Mouse (Mus musculus): ENCODE results near the gene Olfr1383. TPM values are rescaled to one million over a fixed set of nuclear protein-coding genes. Genes with fewer than 3 reads are reported as not detected.
"Not testable (repeated sequence)": the region's sequence is repeated elsewhere in the genome, so short reads cannot be mapped to it uniquely, and the experiment has no call there.

Gene Olfr1383
- not detected in 2 replicates for polyA plus RNA-seq (2011; ENCODE audit: insufficient read depth, insufficient read length, low replicate concordance, missing spikeins)

DNA sequence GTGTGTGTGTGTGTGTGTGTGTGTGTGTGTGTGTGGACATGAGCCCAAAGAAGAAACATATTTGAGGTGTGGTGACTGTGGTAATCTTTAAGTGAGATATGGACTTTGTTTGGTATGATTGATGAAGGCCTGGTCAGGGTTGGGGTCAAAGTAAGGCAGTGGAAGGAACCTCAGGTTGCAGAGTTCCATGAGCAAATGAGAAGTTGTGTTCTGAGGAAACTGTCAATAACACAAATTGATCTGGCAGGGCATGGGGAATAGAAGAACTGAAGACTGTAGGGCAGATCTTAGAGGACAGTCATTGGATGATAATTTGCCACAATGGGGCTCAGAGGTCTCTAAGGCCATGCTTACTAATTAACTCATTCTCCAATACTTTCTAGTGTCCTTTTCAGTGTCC, at the start of gene Olfr1383:
TSS of gene Olfr1383 (plus strand) at position 301 of the 400 bp plus-strand sequence.
- TF ChIP-seq POLR2A (IDR thresholded peaks at IDR 0.05; ENCODE audit: borderline replicate concordance, control insufficient read depth, low read depth, low read length) (no peak), CTCF (IDR thresholded peaks at IDR 0.05; ENCODE audit: control insufficient read depth, insufficient read depth, low read length) (no peak)
- Histone ChIP-seq H3K4me1 (ENCODE audit: control insufficient read depth, insufficient read depth, low read length) (no peaks in the 10 kb centered on the region), H3K4me3 (replicated peaks; ENCODE audit: control insufficient read depth, low read depth, low read length) (no peak within 1 kb of the TSS), H3K27ac (ENCODE audit: control insufficient read depth, insufficient read depth, low read depth, low read length, poor library complexity) (no peak within 1 kb of the TSS)

DNA sequence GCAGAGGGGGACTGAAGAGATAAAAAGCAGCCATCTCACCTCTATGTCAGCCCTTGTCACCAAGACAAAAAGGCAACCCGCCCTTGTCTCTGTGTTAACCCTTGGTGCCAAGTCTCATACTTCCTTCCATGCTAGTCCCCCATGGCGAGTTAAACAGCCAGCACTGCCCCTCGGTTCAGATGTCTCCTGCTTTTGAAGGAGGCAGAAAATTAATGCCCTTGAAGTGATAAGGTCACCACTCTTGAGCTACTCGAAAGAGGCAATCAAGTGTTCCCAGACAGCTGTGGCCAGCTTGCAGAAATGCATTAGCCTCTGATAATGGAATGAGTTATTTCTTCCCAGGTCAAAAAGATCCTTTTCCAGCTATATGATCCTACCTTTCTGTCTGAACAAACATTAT, 33.5 kb upstream of the Olfr1383 start:
- Histone ChIP-seq H3K27ac (ENCODE audit: control insufficient read depth, insufficient read depth, low read depth, low read length, poor library complexity) (no peak overlapping the region), H3K4me1 (ENCODE audit: control insufficient read depth, insufficient read depth, low read length) (no peaks in the 10 kb centered on the region), H3K4me3 (replicated peaks; ENCODE audit: control insufficient read depth, low read depth, low read length) (no peak overlapping the region)
- 56% methylated on average over 4 of the region's 4 CpGs for WGBS
- TF ChIP-seq POLR2A (IDR thresholded peaks at IDR 0.05; ENCODE audit: borderline replicate concordance, control insufficient read depth, low read depth, low read length) = no peak
- no peak for TF ChIP-seq CTCF (IDR thresholded peaks at IDR 0.05; ENCODE audit: control insufficient read depth, insufficient read depth, low read length)

DNA sequence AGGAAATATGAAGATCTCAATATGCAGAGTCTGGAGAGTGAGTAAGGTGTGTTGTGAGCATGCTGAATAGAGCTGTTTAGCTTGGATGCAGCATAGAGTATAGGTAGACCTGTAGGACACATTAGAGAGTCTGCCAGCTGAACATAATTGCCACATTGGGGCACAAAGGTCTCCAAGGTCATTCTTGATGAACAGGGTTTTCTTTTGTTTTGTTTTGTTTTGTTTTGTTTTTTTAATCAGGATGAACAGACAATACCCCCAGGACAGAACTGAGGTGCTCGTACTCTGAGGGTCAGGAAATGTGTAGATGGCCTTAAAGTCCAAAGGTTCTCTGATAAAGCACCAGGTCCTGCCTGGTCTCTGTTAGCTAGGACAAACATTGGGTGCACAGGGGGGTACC, 30.7 kb upstream of the Olfr1383 start, which contains the start of gene Olfr1385:
TSS of gene Olfr1385 (plus strand) at position 301 of the 400 bp plus-strand sequence.
- WGBS = 78% methylated on average over 1 of the region's 1 CpGs
- H3K4me1 ChIP-seq (ENCODE audit: control insufficient read depth, insufficient read depth, low read length); H3K4me3 ChIP-seq (replicated peaks; ENCODE audit: control insufficient read depth, low read depth, low read length); H3K27ac ChIP-seq (ENCODE audit: control insufficient read depth, insufficient read depth, low read depth, low read length, poor library complexity): not testable (repeated sequence)

DNA sequence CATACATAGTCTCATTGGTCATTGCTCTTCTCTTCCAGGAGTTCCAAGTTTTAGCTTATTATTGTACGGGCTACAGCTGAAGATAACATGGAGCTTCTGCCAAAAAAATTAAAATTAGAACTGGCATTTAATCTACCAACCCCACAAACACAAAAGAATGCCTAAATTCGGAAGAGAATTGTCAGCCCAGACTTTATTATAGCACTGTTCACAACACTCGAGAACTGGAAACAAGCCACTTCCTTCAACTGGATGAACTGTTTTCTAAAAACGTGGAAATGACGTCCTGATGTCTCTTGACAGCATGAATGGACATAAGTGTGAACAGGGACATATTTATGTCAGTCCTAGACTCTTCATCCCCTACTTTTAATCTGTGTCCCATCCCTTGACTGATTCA, 1.4 kb upstream of the Olfr1383 start:
- Histone ChIP-seq H3K4me3 (replicated peaks; ENCODE audit: control insufficient read depth, low read depth, low read length) (no peak overlapping the region), H3K27ac (ENCODE audit: control insufficient read depth, insufficient read depth, low read depth, low read length, poor library complexity) (no peak overlapping the region), H3K4me1 (ENCODE audit: control insufficient read depth, insufficient read depth, low read length) (no peaks in the 10 kb centered on the region)
- TF ChIP-seq POLR2A (IDR thresholded peaks at IDR 0.05; ENCODE audit: borderline replicate concordance, control insufficient read depth, low read depth, low read length) (no peak), CTCF (IDR thresholded peaks at IDR 0.05; ENCODE audit: control insufficient read depth, insufficient read depth, low read length) (no peak)
- WGBS = 51% methylated on average over 5 of the region's 5 CpGs

DNA sequence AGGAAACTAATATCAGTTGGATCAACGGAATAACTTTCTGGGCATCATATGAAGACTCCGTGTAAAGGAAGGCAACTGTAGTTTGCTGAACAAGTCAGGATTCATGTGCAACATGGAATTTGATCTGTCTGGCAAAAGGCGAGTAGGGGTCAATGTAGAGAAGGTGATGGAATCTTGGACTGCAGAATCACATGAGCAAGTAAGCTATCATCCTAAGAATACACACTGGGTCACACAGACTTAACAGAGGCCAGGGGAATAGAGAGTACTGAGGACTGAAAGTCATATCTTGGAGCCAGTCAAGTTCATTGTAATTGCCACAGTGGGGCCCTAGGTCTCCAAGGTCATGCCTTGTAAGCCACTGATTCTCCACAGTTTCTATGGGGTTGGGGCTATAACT, 8.5 kb downstream of the Olfr1383 start, which contains the start of gene Olfr1382:
TSS of gene Olfr1382 (plus strand) at position 301 of the 400 bp plus-strand sequence.
- TF ChIP-seq CTCF (IDR thresholded peaks at IDR 0.05; ENCODE audit: control insufficient read depth, insufficient read depth, low read length) = no peak
- TF ChIP-seq POLR2A (IDR thresholded peaks at IDR 0.05; ENCODE audit: borderline replicate concordance, control insufficient read depth, low read depth, low read length) = no peak
- no peak within 1 kb of the TSS for H3K27ac ChIP-seq (ENCODE audit: control insufficient read depth, insufficient read depth, low read depth, low read length, poor library complexity)
- H3K4me1 ChIP-seq (ENCODE audit: control insufficient read depth, insufficient read depth, low read length) = no peaks in the 10 kb centered on the region
- WGBS = 68% methylated on average over 3 of the region's 3 CpGs
- H3K4me3 ChIP-seq (replicated peaks; ENCODE audit: control insufficient read depth, low read depth, low read length) = no peak within 1 kb of the TSS

DNA sequence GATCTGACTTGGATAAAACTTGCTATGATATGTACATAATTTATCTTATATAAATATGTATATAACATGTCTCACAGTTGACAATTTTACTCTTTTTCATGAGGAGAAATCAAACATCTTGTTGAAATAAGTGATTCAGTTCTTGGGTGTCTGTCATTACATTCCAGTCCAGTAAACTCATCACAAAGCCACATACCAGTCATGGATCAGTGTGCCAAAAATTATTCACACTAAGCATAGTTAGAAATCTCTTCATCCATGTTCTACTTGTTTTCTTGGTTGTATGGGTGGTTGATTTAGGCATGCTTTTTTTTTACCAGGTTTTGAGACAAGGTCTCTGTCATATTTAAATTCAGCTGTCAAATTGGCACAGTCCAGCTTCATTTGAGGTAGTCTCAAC, 13.3 kb downstream of the Olfr1383 start:
- TF ChIP-seq CTCF (IDR thresholded peaks at IDR 0.05; ENCODE audit: control insufficient read depth, insufficient read depth, low read length) (no peak), POLR2A (IDR thresholded peaks at IDR 0.05; ENCODE audit: borderline replicate concordance, control insufficient read depth, low read depth, low read length) (no peak)
- no peaks in the 10 kb centered on the region for H3K4me1 ChIP-seq (ENCODE audit: control insufficient read depth, insufficient read depth, low read length)
- no peak overlapping the region for H3K4me3 ChIP-seq (replicated peaks; ENCODE audit: control insufficient read depth, low read depth, low read length)
- no peak overlapping the region for H3K27ac ChIP-seq (ENCODE audit: control insufficient read depth, insufficient read depth, low read depth, low read length, poor library complexity)

DNA sequence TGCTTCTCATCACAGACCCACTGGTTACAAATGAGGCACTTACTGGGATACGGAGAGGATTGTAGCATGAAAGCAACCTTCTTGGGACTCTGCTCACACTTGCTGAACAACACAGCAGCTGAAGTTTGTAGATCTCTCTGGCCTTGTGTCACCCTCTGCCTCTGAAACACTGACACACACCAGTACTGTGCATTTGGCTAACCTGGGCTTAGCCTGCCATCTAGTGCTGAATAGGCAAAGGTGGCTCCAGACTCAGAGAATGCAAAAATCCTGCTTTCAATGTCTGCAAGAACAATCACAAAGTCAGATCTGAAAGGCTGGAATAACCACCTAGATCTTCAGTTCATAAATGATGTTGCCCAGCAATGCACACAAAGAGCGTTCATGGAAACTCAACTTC, 17.2 kb downstream of the Olfr1383 start:
- WGBS = 78% methylated on average over 2 of the region's 2 CpGs
- not testable (repeated sequence) for H3K4me1 ChIP-seq (ENCODE audit: control insufficient read depth, insufficient read depth, low read length); H3K4me3 ChIP-seq (replicated peaks; ENCODE audit: control insufficient read depth, low read depth, low read length)

DNA sequence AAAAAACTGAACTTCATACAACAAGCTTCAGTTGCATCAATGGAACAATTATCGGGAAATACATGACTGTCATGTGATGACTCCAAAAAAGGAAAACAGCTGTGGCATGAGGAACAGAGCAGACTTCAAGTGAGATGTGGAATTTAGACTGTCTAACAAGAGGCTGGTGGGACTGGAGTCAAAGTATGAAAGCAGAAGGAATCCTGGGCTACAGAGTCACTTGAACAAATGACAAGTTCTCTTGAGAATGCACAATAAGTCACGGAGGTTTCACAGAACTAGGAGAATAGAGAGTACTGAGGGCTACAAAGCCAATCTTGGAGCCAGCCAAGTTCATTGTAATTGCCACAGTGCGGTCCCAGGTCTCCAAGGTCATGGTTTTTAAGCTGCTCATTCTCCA, 23.7 kb downstream of the Olfr1383 start, which contains the start of gene Olfr1381:
TSS of gene Olfr1381 (plus strand) at position 301 of the 400 bp plus-strand sequence.
- 65% methylated on average over 3 of the region's 3 CpGs for WGBS
- H3K4me3 ChIP-seq (replicated peaks; ENCODE audit: control insufficient read depth, low read depth, low read length); H3K4me1 ChIP-seq (ENCODE audit: control insufficient read depth, insufficient read depth, low read length); H3K27ac ChIP-seq (ENCODE audit: control insufficient read depth, insufficient read depth, low read depth, low read length, poor library complexity): not testable (repeated sequence)

More for the DNA sequence above, 17.2 kb downstream of the Olfr1383 start:
- H3K27ac ChIP-seq (ENCODE audit: control insufficient read depth, insufficient read depth, low read depth, low read length, poor library complexity) = not testable (repeated sequence)

DNA sequence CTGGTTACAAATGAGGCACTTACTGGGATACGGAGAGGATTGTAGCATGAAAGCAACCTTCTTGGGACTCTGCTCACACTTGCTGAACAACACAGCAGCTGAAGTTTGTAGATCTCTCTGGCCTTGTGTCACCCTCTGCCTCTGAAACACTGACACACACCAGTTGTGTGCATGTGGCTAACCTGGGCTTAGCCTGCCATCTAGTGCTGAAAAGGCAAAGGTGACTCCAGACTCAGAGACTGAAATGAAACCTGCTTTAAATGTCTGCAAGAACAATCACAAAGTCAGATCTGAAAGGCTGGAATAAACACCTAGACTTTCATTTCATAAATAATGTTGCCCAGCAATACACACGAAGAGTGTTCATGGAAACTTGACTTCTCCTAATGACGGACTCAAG, 34.6 kb downstream of the Olfr1383 start:
- H3K4me3 ChIP-seq (replicated peaks; ENCODE audit: control insufficient read depth, low read depth, low read length); H3K4me1 ChIP-seq (ENCODE audit: control insufficient read depth, insufficient read depth, low read length); H3K27ac ChIP-seq (ENCODE audit: control insufficient read depth, insufficient read depth, low read depth, low read length, poor library complexity): not testable (repeated sequence)
- 79% methylated on average over 3 of the region's 3 CpGs for WGBS

DNA sequence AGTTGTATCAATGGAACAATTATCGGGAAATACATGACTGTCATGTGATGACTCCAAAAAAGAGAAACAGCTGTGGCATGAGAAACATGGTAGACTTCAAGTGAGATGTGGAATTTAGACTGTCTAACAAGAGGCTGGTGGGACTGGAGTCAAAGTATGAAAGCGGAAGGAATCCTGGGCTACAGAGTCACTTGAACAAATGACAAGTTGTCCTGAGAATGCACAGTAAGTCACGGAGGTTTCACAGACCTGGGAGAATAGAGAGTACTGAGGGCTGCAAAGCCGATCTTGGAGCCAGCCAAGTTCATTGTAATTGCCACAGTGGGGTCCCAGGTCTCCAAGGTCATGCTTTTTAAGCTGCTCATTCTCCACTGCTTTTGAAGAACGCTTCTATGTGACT, 37.1 kb downstream of the Olfr1383 start, which contains the start of gene Olfr1380:
TSS of gene Olfr1380 (plus strand) at position 301 of the 400 bp plus-strand sequence.
- not testable (repeated sequence) for H3K4me3 ChIP-seq (replicated peaks; ENCODE audit: control insufficient read depth, low read depth, low read length); H3K4me1 ChIP-seq (ENCODE audit: control insufficient read depth, insufficient read depth, low read length); H3K27ac ChIP-seq (ENCODE audit: control insufficient read depth, insufficient read depth, low read depth, low read length, poor library complexity)
- WGBS = 71% methylated on average over 5 of the region's 5 CpGs

DNA sequence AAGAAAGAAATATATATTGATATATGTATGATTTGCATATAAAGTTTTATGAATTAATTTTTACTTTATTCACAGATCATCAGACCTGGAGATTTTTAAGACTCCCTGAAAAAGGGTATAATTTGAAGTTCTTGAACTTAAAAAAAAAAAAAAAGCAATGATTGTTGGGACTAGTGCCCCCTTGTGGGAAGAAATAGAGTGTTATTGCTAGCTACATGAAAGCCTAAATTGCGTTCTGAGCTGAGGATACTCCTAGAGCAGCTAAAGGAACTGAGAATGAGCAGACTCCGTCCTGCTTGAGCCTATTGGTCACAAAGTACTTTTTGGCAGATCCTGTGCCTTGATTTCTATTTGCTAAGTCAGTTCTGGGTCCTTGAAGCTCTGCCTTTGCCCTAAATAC, 55.6 kb downstream of the Olfr1383 start:
- WGBS = 31% methylated on average over 2 of the region's 2 CpGs
- not testable (repeated sequence) for H3K4me1 ChIP-seq (ENCODE audit: control insufficient read depth, insufficient read depth, low read length); H3K27ac ChIP-seq (ENCODE audit: control insufficient read depth, insufficient read depth, low read depth, low read length, poor library complexity); H3K4me3 ChIP-seq (replicated peaks; ENCODE audit: control insufficient read depth, low read depth, low read length)
